Mouse (Mus musculus): ENCODE results near the gene Bag1. TPM values are rescaled to one million over a fixed set of nuclear protein-coding genes. Genes with fewer than 3 reads are reported as not detected.

Gene Bag1
- total RNA-seq, 1 experiment from 2014 or later: 264 TPM

GRCm38 (mm10) chr4:40898476-40899044 is 49.5 kb downstream of the Bag1 start:
- no peak for ATAC-seq (replicated peaks; ENCODE audit: insufficient number of reproducible peaks, low FRiP score, low TSS enrichment, poor library complexity, severe bottlenecking)

GRCm38 (mm10) chr4:40895646-40896045 is 52.4 kb downstream of the Bag1 start:
- ATAC-seq (replicated peaks; ENCODE audit: insufficient number of reproducible peaks, low FRiP score, low TSS enrichment, poor library complexity, severe bottlenecking): no peak

GRCm38 (mm10) chr4:40895118-40895517 is 53.0 kb downstream of the Bag1 start:
- ATAC-seq (replicated peaks; ENCODE audit: insufficient number of reproducible peaks, low FRiP score, low TSS enrichment, poor library complexity, severe bottlenecking): no peak

- ATAC-seq (replicated peaks; ENCODE audit: insufficient number of reproducible peaks, low FRiP score, low TSS enrichment, poor library complexity, severe bottlenecking): no peak
Measured at GRCm38 (mm10) chr4:40891206-40891605, 56.9 kb downstream of the Bag1 start.

- no peak for ATAC-seq (replicated peaks; ENCODE audit: insufficient number of reproducible peaks, low FRiP score, low TSS enrichment, poor library complexity, severe bottlenecking)
Measured at GRCm38 (mm10) chr4:40889983-40890382, 58.1 kb downstream of the Bag1 start.

- ATAC-seq (replicated peaks; ENCODE audit: insufficient number of reproducible peaks, low FRiP score, low TSS enrichment, poor library complexity, severe bottlenecking): no peak
Measured at GRCm38 (mm10) chr4:40889252-40889651, 58.8 kb downstream of the Bag1 start.

GRCm38 (mm10) chr4:40888839-40889238 is 59.3 kb downstream of the Bag1 start:
- no peak for ATAC-seq (replicated peaks; ENCODE audit: insufficient number of reproducible peaks, low FRiP score, low TSS enrichment, poor library complexity, severe bottlenecking)

Other genes starting within 250 kb of the Bag1 start
- gene Aptx, start 245.1 kb downstream of the Bag1 start, total RNA-seq (2017): 5.2 to 14.7 TPM (median 5.3 TPM) in 3 replicates
- 358 to 846 TPM (median 373 TPM) in 3 replicates for gene Dnaja1, start 226.1 kb downstream of the Bag1 start, total RNA-seq (2017)
- gene Smu1, start 190.4 kb downstream of the Bag1 start, total RNA-seq (2017): 135 to 185 TPM (median 161 TPM) in 3 replicates
- 27.7 to 60.9 TPM (median 40.1 TPM) in 3 replicates for gene B4galt1, start 94.3 kb downstream of the Bag1 start, total RNA-seq (2017)
- gene Spink4, start 28.2 kb downstream of the Bag1 start, total RNA-seq (2017): not detected in 3 replicates
- 103 to 128 TPM (median 128 TPM) in 3 replicates for gene Chmp5, start 113 bp upstream of the Bag1 start, total RNA-seq (2017)
- 52.8 to 83.9 TPM (median 66.9 TPM) in 3 replicates for gene Nfx1, start 22.6 kb upstream of the Bag1 start, total RNA-seq (2017)
- not detected in 3 replicates for gene Aqp7, start 99.8 kb upstream of the Bag1 start, total RNA-seq (2017)
- gene Aqp3, start 149.9 kb upstream of the Bag1 start, total RNA-seq (2017): 0.38 to 1.4 TPM in 2 of 3 replicates, not detected in the other
- 18.0 to 23.8 TPM (median 22.2 TPM) in 3 replicates for gene Nol6, start 176.2 kb upstream of the Bag1 start, total RNA-seq (2017)
- gene Ube2r2, start 187.4 kb upstream of the Bag1 start, total RNA-seq (2017): 34.8 to 50.0 TPM (median 44.1 TPM) in 3 replicates

Measured in monocyte, adult 5-6 weeks (primary cell).